Mouse (Mus musculus) neutrophil, adult 5-6 weeks (primary cell): ENCODE measurements at regions not wholly inside any gene's neighbourhood (a gene's known extent, or its start where the extent isn't known, plus 50 kb on each side); places are given as distances from the start of the nearest gene placed in this dataset.

Experiments
- ATAC-seq: fragments of 151-379, 151-347 bp; 2 replicates; pipeline ENCODE4 v1.8.0; 2017; ENCODE audit warnings: mild to moderate bottlenecking, moderate TSS enrichment; ENCODE audit not compliant: insufficient number of reproducible peaks, poor library complexity, low FRiP score, severe bottlenecking; ENCODE audit errors: extremely low read depth

GRCm38 (mm10) chrX:11689989-11690405 lies 362.4 kb downstream of the H2al1j start:
- no peak for ATAC-seq

- no peak for ATAC-seq
Observed at GRCm38 (mm10) chrX:11690446-11690845, 362.8 kb downstream of the H2al1j start.

DNA sequence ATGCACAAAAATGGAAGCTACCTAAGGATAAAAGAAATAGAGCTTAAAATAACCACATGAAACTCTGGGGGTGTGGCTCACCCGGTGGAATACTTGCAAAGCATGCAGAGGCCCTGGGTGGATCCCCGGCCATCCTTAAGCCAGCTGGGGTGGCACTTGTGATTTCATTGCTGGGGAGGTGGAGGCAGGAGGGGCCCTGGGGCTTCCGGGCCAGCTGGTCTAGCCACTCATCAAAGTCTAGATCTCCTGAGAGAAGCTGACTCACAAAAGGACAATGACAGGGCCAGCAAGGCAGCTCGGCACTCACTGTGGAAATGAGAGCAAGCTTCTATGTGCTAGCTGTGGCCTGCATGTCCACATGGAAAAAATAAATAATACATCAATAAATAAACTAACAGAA lies 363.4 kb downstream of the H2al1j start:
- ATAC-seq: no peak

GRCm38 (mm10) chrX:11696565-11696964 lies 368.9 kb downstream of the H2al1j start:
- no peak for ATAC-seq

DNA sequence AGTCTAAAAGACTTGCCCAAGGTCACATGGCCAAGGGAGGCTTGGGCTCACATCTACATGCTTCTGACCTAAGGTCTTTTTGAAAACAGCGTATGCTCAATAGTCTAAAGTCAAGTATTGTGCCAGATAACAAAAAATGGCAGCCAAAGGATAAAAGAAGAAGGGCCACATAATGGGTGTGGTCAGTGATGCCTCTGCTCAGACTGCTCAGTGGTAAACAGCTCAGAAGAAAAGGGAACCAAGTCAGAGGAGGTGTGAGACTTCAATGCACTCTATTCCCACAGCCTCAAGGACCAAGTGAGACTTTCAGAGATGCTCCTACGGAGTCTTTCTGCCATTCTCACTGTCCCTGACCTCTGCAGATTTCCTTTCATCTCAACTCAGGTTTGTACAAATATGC lies 373.5 kb downstream of the H2al1j start:
- ATAC-seq: no peak

- ATAC-seq: no peak
Observed at GRCm38 (mm10) chrX:11705851-11706557, 378.4 kb downstream of the H2al1j start.

DNA sequence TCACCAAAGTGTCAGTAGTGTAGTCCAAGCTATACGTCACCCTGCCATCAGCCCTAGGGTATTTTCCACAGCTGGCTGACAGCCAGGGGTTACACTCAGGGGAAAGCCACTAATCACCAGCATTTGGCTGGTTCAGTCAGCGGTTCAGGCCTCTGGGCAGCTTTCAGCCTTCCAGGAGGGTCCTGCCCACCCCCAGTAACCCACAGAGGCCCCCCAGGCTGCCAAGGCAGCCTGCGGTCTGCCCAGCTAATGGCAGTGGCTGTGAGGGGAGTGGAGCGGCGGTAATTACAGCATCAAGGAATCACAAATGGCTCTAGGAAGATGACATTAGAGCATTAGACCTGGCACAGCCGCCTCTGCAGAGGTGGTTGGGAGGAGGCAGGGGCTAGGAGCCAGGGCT lies 379.7 kb downstream of the H2al1j start:
- ATAC-seq: no peak

DNA sequence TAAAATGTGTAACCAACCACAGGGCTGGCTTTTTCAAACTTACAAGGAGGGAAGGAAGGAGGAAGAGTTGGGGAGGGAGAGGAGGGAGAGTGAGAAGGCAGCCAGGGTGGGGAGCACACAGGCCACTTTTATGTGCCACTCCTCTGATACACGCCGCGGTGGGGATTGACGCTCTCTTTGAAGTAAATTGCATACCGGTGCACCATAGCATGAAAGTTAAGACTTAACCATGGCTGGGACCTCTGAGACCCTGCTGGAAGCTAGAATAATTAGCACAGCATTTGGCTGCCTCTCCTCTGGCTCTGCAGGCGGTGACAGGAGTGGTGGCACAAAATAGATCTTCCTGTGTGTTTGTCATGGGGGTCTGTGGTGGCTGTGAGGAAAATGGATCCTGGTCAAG lies 380.7 kb downstream of the H2al1j start:
- no peak for ATAC-seq

- ATAC-seq: no peak
Observed at GRCm38 (mm10) chrX:11709326-11709725, 381.7 kb downstream of the H2al1j start.

DNA sequence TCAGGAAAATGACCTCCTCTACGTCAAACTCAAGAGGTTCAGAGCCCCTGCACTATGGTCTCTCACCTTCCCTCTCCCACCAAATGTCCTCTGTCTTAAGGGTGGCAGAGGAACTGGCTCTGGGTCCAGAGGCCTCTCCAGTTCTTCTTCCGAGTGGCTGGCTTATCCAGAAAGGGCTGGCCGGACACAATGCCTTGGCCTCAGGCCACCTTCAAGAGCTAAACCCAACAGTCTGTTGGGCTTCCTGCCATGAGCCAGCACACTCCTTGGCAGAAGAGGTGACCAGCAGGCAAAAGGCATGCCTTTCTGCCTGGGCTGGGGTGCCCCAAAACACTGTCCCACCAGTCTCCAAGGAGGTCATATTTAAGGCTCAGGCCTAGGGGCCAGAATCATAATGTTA lies 385.8 kb downstream of the H2al1j start:
- ATAC-seq: no peak

GRCm38 (mm10) chrX:11716773-11717172 lies 389.2 kb downstream of the H2al1j start:
- no peak for ATAC-seq

GRCm38 (mm10) chrX:11718778-11719177 lies 391.2 kb downstream of the H2al1j start:
- no peak for ATAC-seq

DNA sequence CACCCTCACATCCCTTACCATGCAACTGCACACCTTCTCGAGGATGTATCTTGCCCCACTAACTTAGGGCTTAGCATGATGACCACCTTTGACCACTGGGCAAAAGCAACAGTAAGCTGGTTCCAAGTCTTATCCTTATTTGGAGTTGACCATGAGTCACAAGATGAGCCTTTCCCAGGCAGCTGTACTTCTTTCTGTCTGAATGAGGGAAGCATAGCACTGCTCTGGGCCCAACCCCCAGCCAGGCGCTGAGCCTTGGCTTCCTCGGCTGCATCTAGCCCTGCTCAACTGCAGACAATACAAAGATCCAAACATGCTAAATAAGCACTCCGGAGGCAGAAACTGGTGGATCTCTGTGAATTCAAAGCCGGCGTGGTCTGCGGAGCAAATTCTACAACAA lies 392.9 kb downstream of the H2al1j start:
- ATAC-seq: no peak

GRCm38 (mm10) chrX:11722730-11723129 lies 395.1 kb downstream of the H2al1j start:
- no peak for ATAC-seq

DNA sequence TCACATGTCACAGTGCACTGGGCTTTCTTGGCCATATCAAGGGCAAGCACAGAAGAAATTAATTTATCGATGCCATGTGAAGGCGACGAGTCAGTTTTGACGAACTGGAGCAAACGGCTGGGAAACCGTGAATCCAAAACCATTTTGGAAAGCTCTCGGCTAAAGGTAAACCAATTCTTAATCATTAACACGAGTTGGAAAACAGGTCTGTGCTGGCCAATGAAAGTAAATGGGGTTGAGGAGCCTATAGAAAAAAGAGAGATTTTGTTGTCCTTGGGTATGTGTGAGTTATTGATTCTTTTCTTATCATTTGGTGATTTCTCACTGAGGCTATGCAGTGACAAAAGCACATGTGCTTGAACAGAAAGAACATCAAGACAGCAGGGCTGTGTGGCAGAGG lies 397.1 kb downstream of the H2al1j start:
- ATAC-seq: no peak

- ATAC-seq: no peak
Observed at GRCm38 (mm10) chrX:11726524-11727231, 399.1 kb downstream of the H2al1j start.

GRCm38 (mm10) chrX:11728481-11728880 lies 400.9 kb downstream of the H2al1j start:
- ATAC-seq: no peak

DNA sequence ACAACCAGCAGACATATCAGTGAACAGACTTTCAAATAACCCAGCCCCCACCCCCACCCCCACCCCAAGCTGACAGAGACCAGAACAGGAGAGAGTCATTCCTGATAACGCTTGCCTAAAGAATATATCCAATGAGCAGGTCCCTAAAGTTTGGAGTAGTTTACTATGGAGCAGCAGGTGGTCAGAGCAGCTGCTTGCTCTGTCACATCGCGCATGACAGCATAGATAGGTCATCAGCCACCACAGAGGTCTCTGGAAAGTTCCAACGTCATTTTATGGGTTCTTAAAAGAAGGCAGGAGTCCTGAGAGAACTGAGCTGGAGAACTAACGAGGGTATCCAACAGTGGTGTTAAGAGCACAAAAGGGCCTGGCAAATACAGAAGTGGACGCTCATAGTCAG lies 402.4 kb downstream of the H2al1j start:
- ATAC-seq: no peak

- ATAC-seq: no peak
Observed at GRCm38 (mm10) chrX:11732371-11732770, 404.7 kb downstream of the H2al1j start.

GRCm38 (mm10) chrX:11734505-11735435 lies 407.1 kb downstream of the H2al1j start:
- no peak for ATAC-seq
